Mouse (Mus musculus): ENCODE results near the gene Gm44503. TPM values are rescaled to one million over a fixed set of nuclear protein-coding genes. Genes with fewer than 3 reads are reported as not detected.

The Gm44503 gene
- polyA plus RNA-seq (2012; ENCODE audit: low replicate concordance), result not detected in 2 replicates

GRCm38 (mm10) chr9:72958521-72959450 lies at the start of gene Gm44503, which contains the start of gene Dyx1c1:
Gm44503 (plus strand) TSS chr9:72958852.
Dyx1c1 (plus strand) TSS chr9:72958785.

GRCm38 (mm10) chr9:72925021-72925934 lies 33.4 kb upstream of the Gm44503 start, which contains the start of gene Pygo1:
Pygo1 (plus strand) TSS chr9:72925645.

GRCm38 (mm10) chr9:72985250-72986220 lies 26.9 kb downstream of the Gm44503 start, which contains the start of the genes Ccpg1os and Ccpg1:
Ccpg1os (minus strand) TSS chr9:72985382.
Ccpg1 (plus strand) TSS chr9:72985429.

GRCm38 (mm10) chr9:73040080-73040479 lies 81.4 kb downstream of the Gm44503 start, which contains the start of gene Pigb:
Pigb (minus strand) TSS chr9:73040378.

GRCm38 (mm10) chr9:73044146-73045079 lies 85.8 kb downstream of the Gm44503 start, which contains the start of gene Rab27a:
Rab27a (plus strand) TSS chr9:73044854.

Other genes starting within 250 kb of the Gm44503 start
- gene Prtg, start 152.0 kb upstream of the Gm44503 start, polyA plus RNA-seq (2012; ENCODE audit: low replicate concordance), result not detected in 2 replicates
- not detected in 2 replicates for gene Pygo1, start 33.2 kb upstream of the Gm44503 start, polyA plus RNA-seq (2012; ENCODE audit: low replicate concordance)
- gene Dyx1c1, start 67 bp upstream of the Gm44503 start, polyA plus RNA-seq (2012; ENCODE audit: low replicate concordance), result not detected in 2 replicates
- not detected in 2 replicates for gene Ccpg1os, start 26.5 kb downstream of the Gm44503 start, polyA plus RNA-seq (2012; ENCODE audit: low replicate concordance)
- 1.1 and 3.2 TPM in 2 replicates for gene Ccpg1, start 26.6 kb downstream of the Gm44503 start, polyA plus RNA-seq (2012; ENCODE audit: low replicate concordance)
- gene Pigb, start 81.5 kb downstream of the Gm44503 start, polyA plus RNA-seq (2012; ENCODE audit: low replicate concordance), result 1.2 and 3.7 TPM in 2 replicates
- gene Rab27a, start 86.0 kb downstream of the Gm44503 start, polyA plus RNA-seq (2012; ENCODE audit: low replicate concordance), result 0.99 and 1.3 TPM in 2 replicates
- gene Khdc3, start 143.0 kb downstream of the Gm44503 start, polyA plus RNA-seq (2012; ENCODE audit: low replicate concordance), result 0.72 TPM in 1 of 2 replicates, not detected in the other
- 0.31 TPM in 1 of 2 replicates, not detected in the other for gene Gm20509, start 143.6 kb downstream of the Gm44503 start, polyA plus RNA-seq (2012; ENCODE audit: low replicate concordance)
- gene Rsl24d1, start 154.6 kb downstream of the Gm44503 start, polyA plus RNA-seq (2012; ENCODE audit: low replicate concordance), result 2.0 and 18.9 TPM in 2 replicates

Measured in leukemia stem cell, adult 10-12 weeks (primary cell).